Mouse (Mus musculus) cortical plate, adult 2 months (tissue): ENCODE results near the gene Gch1.

Experiments used
- CTCF ChIP-seq: fragments of 200-500 bp; IDR thresholded peaks from 2 replicates; pipeline ENCODE4 v1.5.1; 2011; ENCODE audit warnings: mild to moderate bottlenecking, control low read depth, low read length; ENCODE audit not compliant: insufficient read depth; ENCODE audit errors: extremely low read depth
- POLR2A ChIP-seq: fragments of 200-500 bp; IDR thresholded peaks from 2 replicates; pipeline ENCODE4 v1.6.1; 2011; ENCODE audit warnings: mild to moderate bottlenecking, low read length, control low read depth; ENCODE audit not compliant: insufficient read depth; ENCODE audit errors: extremely low read depth

DNA sequence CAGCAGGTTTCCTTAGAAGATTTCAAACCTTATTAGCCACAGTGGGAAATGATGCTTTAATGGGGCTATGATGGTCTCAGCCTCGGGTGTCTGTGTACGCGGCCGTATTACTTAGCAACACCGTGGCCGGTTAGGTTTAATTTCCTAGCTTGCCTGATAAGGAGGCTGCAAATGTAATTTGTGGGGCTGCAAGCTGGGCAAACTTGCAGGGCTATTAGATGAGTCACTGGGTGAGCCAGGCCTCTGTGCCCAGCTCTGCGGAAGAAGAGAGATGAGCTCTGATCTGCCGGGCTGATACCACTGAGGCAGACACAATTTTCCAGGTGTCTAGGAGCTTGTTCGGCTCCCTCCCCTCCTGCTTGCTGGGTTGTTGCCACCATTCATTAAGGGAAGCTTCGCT is 55.3 kb downstream of the Gch1 start:
- TF ChIP-seq CTCF (no peak), POLR2A (no peak)
